Mouse (Mus musculus) kidney, postnatal 4 days (tissue): ENCODE data around the gene Vmn1r117.
"Not testable (repeated sequence)": the region's sequence is repeated elsewhere in the genome, so short reads cannot be mapped to it uniquely, and the experiment has no call there.

Experiments used
- DNase-seq, 2 experiments: peaks; one replicate each; pipeline ENCODE4 v3.0.0; 2021; ENCODE audit warnings: mixed read lengths in 2 of 2

Gene Vmn1r117

DNA sequence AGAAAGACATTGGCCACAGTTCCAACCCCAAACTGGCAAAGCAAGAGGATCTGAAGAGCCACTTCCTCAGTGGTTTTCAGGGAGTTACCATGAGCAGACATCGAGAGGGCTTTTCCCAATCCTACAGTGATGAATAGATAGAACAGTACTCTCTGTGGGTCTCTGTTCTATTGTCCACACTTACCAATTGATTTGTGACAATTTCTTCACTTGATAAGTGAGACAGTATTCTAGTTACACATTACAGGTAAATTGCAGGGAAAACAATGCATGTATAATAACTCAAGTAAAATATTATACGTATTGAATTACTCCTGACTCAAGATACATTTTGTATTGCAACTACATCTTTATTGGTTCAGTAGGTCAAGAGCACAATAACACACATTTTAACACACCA lies at the start of gene Vmn1r117:
Gene Vmn1r117, minus strand, starts transcription at position 101 of the 400 bp plus-strand sequence.
- not testable (repeated sequence) for DNase-seq

DNA sequence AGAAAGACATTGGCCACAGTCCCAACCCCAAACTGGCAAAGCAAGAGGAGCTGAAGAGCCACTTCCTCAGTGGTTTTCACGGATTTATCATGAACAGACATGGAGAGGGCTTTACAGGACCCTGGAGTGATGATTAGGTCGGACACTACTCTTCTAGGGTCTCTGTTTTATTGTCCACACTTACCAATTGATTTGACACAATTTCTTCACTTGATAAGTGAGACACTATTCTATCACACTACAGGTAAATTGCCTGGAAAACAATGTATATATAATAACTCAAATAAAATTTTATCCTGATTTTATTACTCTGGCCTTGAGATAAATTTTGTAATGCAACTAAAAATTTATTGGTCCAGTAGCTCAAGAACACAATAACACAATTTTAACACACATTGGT lies 28.3 kb upstream of the Vmn1r117 start, which contains the start of gene Vmn1r118:
Gene Vmn1r118, minus strand, starts transcription at position 101 of the 400 bp plus-strand sequence.
- not testable (repeated sequence) for DNase-seq

DNA sequence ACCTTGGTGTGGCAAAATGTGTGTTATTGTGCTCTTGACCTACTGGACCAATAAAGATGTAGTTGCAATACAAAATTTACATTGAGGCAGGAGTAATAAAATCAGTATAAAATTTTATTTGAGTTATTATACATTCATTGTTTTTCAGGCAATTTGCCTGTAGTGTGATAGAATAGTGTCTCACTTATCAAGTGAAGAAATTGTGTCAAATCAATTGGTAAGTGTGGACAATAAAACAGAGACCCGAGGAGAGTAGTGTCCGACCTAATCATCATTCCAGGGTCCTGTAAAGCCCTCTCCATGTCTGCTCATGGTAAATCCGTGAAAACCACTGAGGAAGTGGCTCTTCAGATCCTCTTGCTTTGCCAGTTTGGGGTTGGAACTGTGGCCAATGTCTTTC lies 12.0 kb downstream of the Vmn1r117 start, which contains the start of gene Vmn1r116:
Gene Vmn1r116, plus strand, starts transcription at position 301 of the 400 bp plus-strand sequence.
- not testable (repeated sequence) for DNase-seq

- DNase-seq = not testable (repeated sequence)
These were observed 39.0 kb downstream of the Vmn1r117 start, which contains the start of gene Vmn1r115 for GRCm38 (mm10) chr7:20844885-20845284. Vmn1r115 (minus strand) TSS chr7:20844985.
